Mouse (Mus musculus): Measurements from ENCODE around the gene Cybrd1.

- TF ChIP-seq CTCF (conservative IDR thresholded peaks at IDR 0.05; ENCODE audit: low read length), result no peak
- no peak for TF ChIP-seq POU5F1 (IDR thresholded peaks at IDR 0.05; ENCODE audit: borderline replicate concordance, low read length)
These were observed 49.5 kb downstream of the Cybrd1 start for GRCm38 (mm10) chr2:71167211-71167610.
